Mouse (Mus musculus): ENCODE data around the gene Rasa4. TPM values are rescaled to one million over a fixed set of nuclear protein-coding genes. Genes with fewer than 3 reads are reported as not detected.
"Not testable (repeated sequence)": the region's sequence is repeated elsewhere in the genome, so short reads cannot be mapped to it uniquely, and the experiment has no call there.

Rasa4 gene
- 13.7 and 16.4 TPM in 2 replicates for polyA plus RNA-seq (2015; fragmentation: Nextera tagmentation; extraction: Ambion mirVana)

GRCm38 (mm10) chr5:136083669-136084107, at the start of gene Rasa4:
Rasa4 (plus strand) TSS chr5:136083916.
- Histone ChIP-seq H3K9ac (replicated peaks) (peak within 1 kb of the TSS; percentile 65), H3K36me3 (no peaks in the 10 kb centered on the region), H3K4me3 (replicated peaks) (peak within 1 kb of the TSS; percentile 58), H3K4me1 (replicated peaks) (peaks cover 29% of the 10 kb centered on the region), H3K4me2 (replicated peaks) (peak within 1 kb of the TSS; percentile 87), H3K27ac (no peak within 1 kb of the TSS), H3K27me3 (peaks cover 5% of the 10 kb centered on the region), H3K9me3 (no peaks in the 10 kb centered on the region)
- 0% methylated on average over 27 of the region's 28 CpGs for WGBS
- ATAC-seq: peak; percentile 94

- Histone ChIP-seq H3K9me3 (no peaks in the 10 kb centered on the region), H3K4me2 (replicated peaks) (no peak overlapping the region), H3K27me3 (no peaks in the 10 kb centered on the region), H3K36me3 (peaks cover 34% of the 10 kb centered on the region), H3K4me3 (replicated peaks) (no peak overlapping the region), H3K4me1 (replicated peaks) (no peaks in the 10 kb centered on the region), H3K9ac (replicated peaks) (no peak overlapping the region), H3K27ac (no peak overlapping the region)
- no peak for ATAC-seq
- 85% methylated on average over 4 of the region's 4 CpGs for WGBS
Measured at GRCm38 (mm10) chr5:136034868-136035267, 48.8 kb upstream of the Rasa4 start.

DNA sequence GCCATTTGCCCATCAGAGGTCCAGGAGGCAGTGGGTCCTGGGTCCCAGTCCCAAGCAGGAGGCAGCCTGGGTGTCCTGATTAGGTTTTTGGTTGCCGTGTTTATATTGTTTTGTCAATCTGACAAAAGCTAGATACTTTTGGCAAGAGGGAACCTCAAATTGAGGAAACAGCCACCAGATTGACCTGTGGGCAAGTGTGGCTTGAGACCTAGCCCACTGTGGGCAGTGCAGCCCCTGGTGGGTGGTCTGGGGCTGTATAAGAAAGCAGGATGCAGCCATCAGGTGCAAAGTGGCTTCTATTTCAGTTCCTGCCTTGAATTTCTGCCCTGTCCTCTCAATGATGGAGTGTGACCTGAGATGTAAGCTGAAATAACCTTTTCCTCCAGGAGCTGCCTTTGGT, 48.4 kb upstream of the Rasa4 start:
- no peak overlapping the region for H3K9ac ChIP-seq (replicated peaks)
- H3K27ac ChIP-seq: no peak overlapping the region
- no peak for ATAC-seq
- H3K9me3 ChIP-seq: no peaks in the 10 kb centered on the region
- peaks cover 30% of the 10 kb centered on the region for H3K36me3 ChIP-seq
- H3K4me1 ChIP-seq (replicated peaks): no peaks in the 10 kb centered on the region
- no peak overlapping the region for H3K4me2 ChIP-seq (replicated peaks)
- no peak overlapping the region for H3K4me3 ChIP-seq (replicated peaks)
- no peaks in the 10 kb centered on the region for H3K27me3 ChIP-seq
- WGBS: 86% methylated on average over 1 of the region's 1 CpGs

- Histone ChIP-seq H3K9ac (replicated peaks) (no peak overlapping the region), H3K36me3 (peaks cover 16% of the 10 kb centered on the region), H3K4me3 (replicated peaks) (no peak overlapping the region), H3K9me3 (no peaks in the 10 kb centered on the region), H3K27me3 (no peaks in the 10 kb centered on the region), H3K4me2 (replicated peaks) (no peak overlapping the region), H3K27ac (no peak overlapping the region), H3K4me1 (replicated peaks) (no peaks in the 10 kb centered on the region)
- no peak for ATAC-seq
- 86% methylated on average over 1 of the region's 1 CpGs for WGBS
Measured at GRCm38 (mm10) chr5:136036667-136037066, 47.0 kb upstream of the Rasa4 start.

DNA sequence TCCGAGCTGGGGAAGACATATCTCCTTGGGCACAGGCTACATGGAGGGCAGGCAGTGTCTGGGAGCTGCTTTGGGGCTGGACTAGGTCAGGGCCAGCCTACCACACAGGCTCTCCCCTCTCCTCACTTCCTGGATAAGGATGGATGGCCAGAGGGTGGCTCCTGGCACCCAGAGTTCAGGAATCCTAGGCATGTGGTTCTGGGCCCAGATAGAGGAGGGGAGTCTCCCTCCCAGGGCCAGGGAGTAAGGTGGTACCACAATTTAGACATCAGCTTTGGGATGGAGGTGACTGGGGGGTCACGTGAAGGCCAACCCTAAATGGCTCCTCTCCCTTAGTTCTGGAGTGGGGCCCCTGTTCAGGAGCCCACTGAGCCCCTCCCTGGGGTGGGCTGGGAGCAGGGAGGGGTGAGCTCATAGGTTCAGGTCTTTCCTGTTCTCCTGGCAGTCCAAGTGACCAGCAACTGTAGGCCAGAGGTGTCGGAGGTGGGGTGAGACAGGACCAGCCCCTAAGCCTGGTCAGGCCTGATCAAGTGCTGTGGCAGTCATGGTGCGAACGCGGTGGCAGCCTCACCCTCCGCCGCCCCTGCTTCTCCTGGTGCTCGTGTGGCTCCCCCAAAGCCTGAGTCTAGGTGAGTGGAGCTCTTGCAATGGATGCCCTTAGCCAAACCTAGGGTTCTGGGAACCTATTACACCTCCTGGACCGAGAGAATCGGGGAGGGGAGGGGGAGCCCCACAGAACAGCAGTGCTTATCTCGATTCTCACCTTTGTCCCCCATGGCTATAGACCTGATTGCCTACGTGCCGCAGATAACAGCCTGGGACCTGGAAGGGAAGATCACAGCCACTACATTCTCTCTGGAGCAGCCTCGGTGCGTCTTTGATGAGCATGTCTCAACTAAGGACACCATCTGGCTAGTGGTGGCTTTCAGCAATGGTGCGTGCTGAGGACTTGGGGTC, 45.2 kb upstream of the Rasa4 start, which contains the start of gene Upk3b:
Gene Upk3b (plus strand): TSS at position 239 of the 957 bp plus-strand sequence.
- H3K4me1 ChIP-seq (replicated peaks): no peaks in the 10 kb centered on the region
- no peak for ATAC-seq

DNA sequence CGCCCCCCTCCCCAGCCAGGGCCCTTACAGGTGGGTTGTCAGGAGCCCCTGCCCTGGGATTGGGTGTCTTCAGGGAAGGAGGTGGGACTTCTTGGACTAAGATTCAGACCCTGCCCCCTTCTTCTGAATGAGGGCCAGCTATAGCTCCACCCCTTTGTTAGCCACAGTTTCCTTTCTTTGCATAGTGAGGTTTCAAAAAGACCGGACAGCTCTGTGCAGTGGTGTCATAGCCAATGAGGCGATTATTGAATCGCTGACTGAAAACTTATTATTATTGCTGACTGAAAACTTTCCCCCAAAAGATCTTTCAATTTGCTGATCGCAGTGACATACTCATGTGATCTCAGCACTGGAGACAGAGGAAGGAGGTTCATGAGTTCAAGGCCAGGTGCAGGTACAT, 43.5 kb upstream of the Rasa4 start:
- 44% methylated on average over 5 of the region's 5 CpGs for WGBS
- Histone ChIP-seq H3K36me3 (no peaks in the 10 kb centered on the region), H3K4me2 (replicated peaks) (no peak overlapping the region), H3K27me3 (no peaks in the 10 kb centered on the region), H3K4me3 (replicated peaks) (no peak overlapping the region), H3K9ac (replicated peaks) (no peak overlapping the region), H3K27ac (no peak overlapping the region), H3K9me3 (no peaks in the 10 kb centered on the region), H3K4me1 (replicated peaks) (no peaks in the 10 kb centered on the region)
- no peak for ATAC-seq

More for the DNA sequence above, 45.2 kb upstream of the Rasa4 start, which contains the start of gene Upk3b:
- Histone ChIP-seq H3K27ac (no peak within 1 kb of the TSS), H3K9ac (replicated peaks) (no peak within 1 kb of the TSS), H3K36me3 (no peaks in the 10 kb centered on the region), H3K9me3 (no peaks in the 10 kb centered on the region), H3K27me3 (no peaks in the 10 kb centered on the region), H3K4me2 (replicated peaks) (no peak within 1 kb of the TSS), H3K4me3 (replicated peaks) (no peak within 1 kb of the TSS)
- WGBS: 83% methylated on average over 17 of the region's 17 CpGs

DNA sequence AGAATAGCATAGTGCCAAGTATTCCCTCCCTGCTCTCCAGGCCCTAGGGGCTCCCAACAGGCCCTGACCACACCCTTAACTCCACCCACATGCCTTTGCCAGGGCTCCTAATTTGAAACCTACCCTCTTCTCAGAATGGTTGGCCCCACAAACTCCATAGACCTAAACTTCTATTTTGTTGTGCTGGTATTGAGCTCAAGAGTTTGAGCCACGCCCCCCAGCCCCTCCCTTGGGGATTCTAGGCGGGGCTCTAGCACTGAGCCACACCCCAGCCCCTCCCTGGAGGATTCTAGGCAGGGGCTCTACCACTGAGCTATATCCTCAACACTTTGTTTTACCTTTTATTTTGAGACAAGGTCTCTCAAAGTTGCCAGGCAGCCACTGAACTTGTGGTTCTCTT, 42.5 kb upstream of the Rasa4 start:
- Histone ChIP-seq H3K4me3 (replicated peaks) (no peak overlapping the region), H3K36me3 (no peaks in the 10 kb centered on the region), H3K4me1 (replicated peaks) (no peaks in the 10 kb centered on the region), H3K9me3 (no peaks in the 10 kb centered on the region), H3K9ac (replicated peaks) (no peak overlapping the region), H3K27ac (no peak overlapping the region), H3K4me2 (replicated peaks) (no peak overlapping the region), H3K27me3 (no peaks in the 10 kb centered on the region)
- ATAC-seq: no peak
- 32% methylated on average over 2 of the region's 2 CpGs for WGBS

- Histone ChIP-seq H3K4me1 (replicated peaks) (no peaks in the 10 kb centered on the region), H3K9me3 (no peaks in the 10 kb centered on the region), H3K36me3 (no peaks in the 10 kb centered on the region), H3K4me3 (replicated peaks) (no peak overlapping the region), H3K4me2 (replicated peaks) (no peak overlapping the region), H3K27ac (no peak overlapping the region), H3K9ac (replicated peaks) (no peak overlapping the region), H3K27me3 (no peaks in the 10 kb centered on the region)
- ATAC-seq: no peak
- WGBS: 97% methylated on average over 8 of the region's 8 CpGs
Measured at GRCm38 (mm10) chr5:136041666-136042065, 42.0 kb upstream of the Rasa4 start.

DNA sequence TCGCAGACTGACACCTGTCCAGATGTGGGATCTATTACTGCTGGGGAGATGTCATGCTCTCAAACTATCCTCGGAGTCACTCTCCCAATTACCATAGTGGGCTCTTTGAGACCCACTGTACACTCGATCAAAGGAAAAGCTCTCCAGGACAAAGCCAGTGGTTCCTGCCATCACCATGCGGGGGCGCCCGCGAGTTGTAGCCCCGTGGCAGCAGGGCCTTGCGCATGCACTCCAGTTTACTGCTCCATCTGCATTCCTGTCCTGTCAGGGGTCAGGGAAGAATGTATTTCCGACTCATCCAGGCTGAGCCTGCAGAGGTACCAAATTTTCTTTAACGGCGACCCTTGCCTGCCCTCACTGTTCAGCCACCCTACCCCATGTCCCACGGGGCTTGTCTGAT, 38.9 kb upstream of the Rasa4 start:
- Histone ChIP-seq H3K4me3 (replicated peaks) (no peak overlapping the region), H3K9me3 (no peaks in the 10 kb centered on the region), H3K4me1 (replicated peaks) (no peaks in the 10 kb centered on the region), H3K36me3 (no peaks in the 10 kb centered on the region), H3K27me3 (no peaks in the 10 kb centered on the region), H3K4me2 (replicated peaks) (no peak overlapping the region), H3K27ac (no peak overlapping the region), H3K9ac (replicated peaks) (no peak overlapping the region)
- 78% methylated on average over 13 of the region's 13 CpGs for WGBS
- no peak for ATAC-seq

- Histone ChIP-seq H3K9me3 (no peaks in the 10 kb centered on the region), H3K4me1 (replicated peaks) (no peaks in the 10 kb centered on the region), H3K27me3 (no peaks in the 10 kb centered on the region), H3K36me3 (no peaks in the 10 kb centered on the region), H3K4me3 (replicated peaks) (no peak overlapping the region), H3K27ac (no peak overlapping the region), H3K4me2 (replicated peaks) (no peak overlapping the region), H3K9ac (replicated peaks) (no peak overlapping the region)
- no peak for ATAC-seq
- WGBS: 49% methylated on average over 9 of the region's 9 CpGs
Measured at GRCm38 (mm10) chr5:136045408-136045807, 38.3 kb upstream of the Rasa4 start.

DNA sequence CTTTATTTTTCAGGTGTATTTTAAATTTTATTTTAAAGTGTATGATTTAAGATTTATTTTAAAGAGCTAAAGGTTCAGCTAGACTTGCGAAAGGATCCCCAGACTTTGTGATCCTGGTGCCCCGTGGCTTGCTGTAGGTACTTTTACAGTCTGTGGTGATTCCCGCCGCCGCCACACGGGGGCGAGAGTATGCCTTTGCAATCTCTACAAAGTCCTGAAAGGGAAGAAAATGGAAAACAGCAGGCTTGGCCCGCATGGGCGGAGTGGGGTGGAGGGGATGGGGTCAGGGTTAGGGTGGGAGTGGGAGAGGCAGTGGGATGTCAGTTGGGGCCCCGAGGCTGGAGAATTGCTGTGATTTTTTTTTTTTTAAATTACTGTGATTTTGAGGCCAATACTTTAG, 37.7 kb upstream of the Rasa4 start:
- no peaks in the 10 kb centered on the region for H3K36me3 ChIP-seq
- H3K4me1 ChIP-seq (replicated peaks): no peaks in the 10 kb centered on the region
- H3K27ac ChIP-seq: no peak overlapping the region
- no peaks in the 10 kb centered on the region for H3K9me3 ChIP-seq
- H3K4me2 ChIP-seq (replicated peaks): no peak overlapping the region
- H3K27me3 ChIP-seq: no peaks in the 10 kb centered on the region
- no peak overlapping the region for H3K9ac ChIP-seq (replicated peaks)
- 4% methylated on average over 10 of the region's 10 CpGs for WGBS
- H3K4me3 ChIP-seq (replicated peaks): no peak overlapping the region
- ATAC-seq: no peak; the same call in 1 of the 2 replicates

DNA sequence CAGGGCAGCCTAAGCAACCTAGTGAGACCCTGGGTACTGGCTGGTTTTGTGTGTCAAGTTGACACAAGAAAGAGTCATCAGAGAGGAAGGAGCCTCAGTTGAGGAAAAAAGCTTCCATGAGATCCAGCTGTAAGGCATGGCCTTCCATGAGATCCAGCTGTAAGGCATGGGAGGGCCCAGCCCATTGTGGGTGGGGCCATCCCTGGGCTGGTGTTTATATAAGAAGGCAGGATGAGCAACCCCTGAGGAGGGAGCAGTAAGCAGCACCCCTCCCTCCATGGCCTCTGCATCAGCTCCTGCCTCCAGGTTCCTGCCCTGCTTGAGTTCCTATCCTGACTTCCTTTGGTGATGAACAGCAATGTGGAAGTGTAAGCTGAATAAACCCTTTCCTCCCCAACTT, 35.2 kb upstream of the Rasa4 start:
- H3K9ac ChIP-seq (replicated peaks); ATAC-seq: not testable (repeated sequence)

More for the DNA sequence above, 35.2 kb upstream of the Rasa4 start:
- H3K27me3 ChIP-seq; H3K4me3 ChIP-seq (replicated peaks); H3K27ac ChIP-seq; H3K9me3 ChIP-seq; H3K4me2 ChIP-seq (replicated peaks); H3K36me3 ChIP-seq: not testable (repeated sequence)
- H3K4me1 ChIP-seq (replicated peaks): peaks cover 11% of the 10 kb centered on the region

Data from midbrain, embryonic 13.5 days (tissue).